Mouse (Mus musculus): Measurements from ENCODE around the gene Aig1.

DNA sequence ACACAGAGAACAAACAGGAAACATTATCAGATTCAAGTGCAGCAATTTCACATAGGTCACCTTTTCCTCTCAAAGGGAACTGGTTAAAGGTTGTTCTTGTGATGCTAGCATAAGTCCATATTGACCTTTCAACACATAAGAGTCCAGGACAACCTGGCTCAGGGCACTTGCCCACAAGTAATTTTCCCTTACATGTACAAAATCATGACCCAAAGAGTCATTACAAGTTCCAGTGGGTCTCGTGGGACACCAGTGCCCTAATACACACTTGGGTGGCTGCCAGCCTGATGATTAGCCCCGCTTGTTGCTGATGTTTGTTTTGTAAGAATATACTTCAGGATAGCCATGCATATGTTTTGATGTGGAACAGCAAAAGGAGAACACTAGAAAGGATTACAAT, 152.6 kb downstream of the Aig1 start:
- no peak for TF ChIP-seq CTCF (IDR thresholded peaks at IDR 0.05)
- no peak for TF ChIP-seq EP300 (IDR thresholded peaks at IDR 0.05)

Measured in lung, postnatal 0 days (tissue).